Comparison of ENCODE assay signal across 8 mouse cellular contexts in genomic region chr4:126601597-126602444, GRCm38 (mm10). TPM values are rescaled to one million over a fixed set of nuclear protein-coding genes. Genes with fewer than 3 reads are reported as not detected.
DNase-seq lines count a peak whose midpoint lies in the region; TF ChIP-seq lines count a peak whose summit lies in the region.

No protein-coding gene starts in this region.

- peak overlapping the region; percentile 31; the same call in 1 of the 2 replicates for H3K27ac ChIP-seq in hindbrain, embryonic 10.5 days
- H3K27ac ChIP-seq in layer of hippocampus, adult 2 months: peak overlapping the region; percentile 36; the same call in 1 of the 2 replicates

- WGBS in hindbrain, embryonic 10.5 days: 26% methylated on average over 22 of the region's 22 CpGs

- intact Hi-C loops in heart, postnatal 25 days (cut with DNase I): loop anchor here (2.0 kb wide), 1 partner anchor 239 kb away; no protein-coding TSS in a partner anchor

- no peaks in the 10 kb centered on the region for H3K9me3 ChIP-seq in hindbrain, embryonic 10.5 days

- no peaks in the 10 kb centered on the region for H3K36me3 ChIP-seq in hindbrain, embryonic 10.5 days

- peaks cover 88% of the 10 kb centered on the region for H3K27me3 ChIP-seq in hindbrain, embryonic 10.5 days (ENCODE audit: insufficient read depth, poor library complexity, severe bottlenecking)

- DNase-seq in heart, adult 18-20 months: peak; percentile 1 to 12
- DNase-seq in heart, postnatal 25 days (ENCODE audit: low spot score): no peak
- peak; percentile 56 for DNase-seq in embryo, embryonic 11.5 days (ENCODE audit: low read depth, low spot score)
- peak; percentile 79 for DNase-seq in hindbrain, embryonic 10.5 days (ENCODE audit: low spot score)
- peak; percentile 31 to 36 for DNase-seq in layer of hippocampus, adult 2 months (ENCODE audit: low spot score in 2 of 2)
- DNase-seq in mesoderm, embryonic 11.5 days (ENCODE audit: low read depth, low spot score): peak; percentile 87
- peak; percentile 15 to 37 for DNase-seq in urinary bladder, postnatal 36 days (ENCODE audit: low spot score in 2 of 2)
- DNase-seq in thymus, postnatal 10 days (ENCODE audit: low spot score in 2 of 2): no peak

- TF ChIP-seq CTCF in layer of hippocampus, adult 2 months (conservative IDR thresholded peaks at IDR 0.05): no peak

- H3K4me3 ChIP-seq in hindbrain, embryonic 10.5 days: peak overlapping the region; percentile 27
- H3K4me3 ChIP-seq in layer of hippocampus, adult 2 months: peak overlapping the region; percentile 37

- peaks cover 14% of the 10 kb centered on the region for H3K4me1 ChIP-seq in hindbrain, embryonic 10.5 days (replicated peaks)

RNA-seq across cellular contexts. Expression of gene 5730409E04Rik, which starts 7.8 kb away (rescaled TPM):
- total RNA-seq in heart, adult 18-20 months (2021): 10 to 100 TPM; 13.8 to 13.9 TPM
- total RNA-seq in heart, postnatal 25 days (2021): 10 to 100 TPM in 1 of 2 experiments, 1 to 10 TPM in 1; 9.9 to 11.3 TPM
- 2.3 and 2.4 TPM in 2 replicates for polyA plus RNA-seq in hindbrain, embryonic 10.5 days (2016; fragmentation: Nextera tagmentation; extraction: Ambion mirVana)
- total RNA-seq in layer of hippocampus, adult 2 months (2021): 10 to 100 TPM; 64.3 to 72.3 TPM

RNA-seq across cellular contexts. Expression of gene Clspn, which starts 45.1 kb away (rescaled TPM):
- under 1 TPM; 0.20 to 0.41 TPM for total RNA-seq in heart, adult 18-20 months (2021)
- 1 to 10 TPM in 1 of 2 experiments, under 1 TPM in 1; 0.64 to 1.1 TPM for total RNA-seq in heart, postnatal 25 days (2021)
- 41.8 and 58.7 TPM in 2 replicates for polyA plus RNA-seq in hindbrain, embryonic 10.5 days (2016; fragmentation: Nextera tagmentation; extraction: Ambion mirVana)
- 1 to 10 TPM; 1.6 to 2.2 TPM for total RNA-seq in layer of hippocampus, adult 2 months (2021)

Comparison
In these comparisons a context has a peak if more than half of its experiments do, and no peak if none do; other contexts are left out.
1. DNase-seq: peak in heart, adult 18-20 months (2 of 2), embryo, embryonic 11.5 days (single experiment), hindbrain, embryonic 10.5 days (single experiment), layer of hippocampus, adult 2 months (2 of 2), mesoderm, embryonic 11.5 days (single experiment) and urinary bladder, postnatal 36 days (2 of 2); none in heart, postnatal 25 days (single experiment) and thymus, postnatal 10 days (0 of 2).
2. RNA of gene 5730409E04Rik, which starts 7.8 kb away (total RNA-seq): 64.3 to 72.3 TPM in layer of hippocampus, adult 2 months; 13.8 to 13.9 TPM in heart, adult 18-20 months and 9.9 to 11.3 TPM in heart, postnatal 25 days; every median in the first group is over 4 times any median in the second.